Mouse (Mus musculus) left cerebral cortex, postnatal 36 days (tissue): ENCODE data around the gene Msgn1. TPM values are rescaled to one million over a fixed set of nuclear protein-coding genes. Genes with fewer than 3 reads are reported as not detected.

Source experiments
- DNase-seq, 2 experiments: peaks; one replicate each; pipeline ENCODE4 v3.0.0; 2021 to 2022; ENCODE audit warnings: low spot score in 2 of 2, mixed read lengths in 1 of 2
- intact Hi-C: fragments of 180-260 bp; cut with DNase I; formaldehyde crosslinking; loops from one replicate; pipeline ENCODE4 v1.15.1; 2025
- total RNA-seq, 2 experiments: library from RNA; stranded (reverse); gene quantifications; 2 replicates each; pipeline ENCODE4 v1.2.3; 2021

Msgn1 gene
- not detected for total RNA-seq

- DNase-seq = no peak
- intact Hi-C loops = no loop called here
Measured at GRCm38 (mm10) chr12:11208872-11209271, at the start of gene Msgn1. Gene Msgn1, minus strand, starts transcription at chr12:11208972.

- no peak for DNase-seq
- intact Hi-C loops = no loop called here
Measured at GRCm38 (mm10) chr12:11250322-11250721, 41.5 kb upstream of the Msgn1 start.

GRCm38 (mm10) chr12:11247460-11247859, 38.7 kb upstream of the Msgn1 start:
- intact Hi-C loops = no loop called here
- no peak for DNase-seq

- intact Hi-C loops = no loop called here
- no peak for DNase-seq
Measured at GRCm38 (mm10) chr12:11235996-11236395, 27.2 kb upstream of the Msgn1 start.

- intact Hi-C loops = no loop called here
- DNase-seq = no peak
Measured at GRCm38 (mm10) chr12:11230267-11230666, 21.5 kb upstream of the Msgn1 start.

GRCm38 (mm10) chr12:11226529-11227268, 17.9 kb upstream of the Msgn1 start:
- DNase-seq = no peak
- intact Hi-C loops = no loop called here

- intact Hi-C loops = no loop called here
- DNase-seq = no peak
Measured at GRCm38 (mm10) chr12:11226123-11226522, 17.4 kb upstream of the Msgn1 start.

- no peak for DNase-seq
- intact Hi-C loops = no loop called here
Measured at GRCm38 (mm10) chr12:11224722-11225121, 15.9 kb upstream of the Msgn1 start.

- intact Hi-C loops = no loop called here
- DNase-seq = no peak
Measured at GRCm38 (mm10) chr12:11223090-11223489, 14.3 kb upstream of the Msgn1 start.

- intact Hi-C loops = no loop called here
- no peak for DNase-seq
Measured at GRCm38 (mm10) chr12:11222566-11222965, 13.8 kb upstream of the Msgn1 start.

GRCm38 (mm10) chr12:11221524-11222330, 13.0 kb upstream of the Msgn1 start:
- intact Hi-C loops = no loop called here
- DNase-seq = peak in 1 of 2 experiments; percentile 5

GRCm38 (mm10) chr12:11217726-11218250, 9.0 kb upstream of the Msgn1 start:
- intact Hi-C loops = no loop called here
- no peak for DNase-seq

- no peak for DNase-seq
- intact Hi-C loops = no loop called here
Measured at GRCm38 (mm10) chr12:11216454-11216853, 7.7 kb upstream of the Msgn1 start.

GRCm38 (mm10) chr12:11215555-11215954, 6.8 kb upstream of the Msgn1 start:
- DNase-seq = no peak
- intact Hi-C loops = no loop called here

GRCm38 (mm10) chr12:11214776-11215175, 6.0 kb upstream of the Msgn1 start:
- no peak for DNase-seq
- intact Hi-C loops = no loop called here

GRCm38 (mm10) chr12:11212881-11213280, 4.1 kb upstream of the Msgn1 start:
- intact Hi-C loops = no loop called here
- DNase-seq = no peak

- intact Hi-C loops = no loop called here
Measured at GRCm38 (mm10) chr12:11210361-11210760, 1.6 kb upstream of the Msgn1 start.

GRCm38 (mm10) chr12:11209636-11210035, 864 bp upstream of the Msgn1 start:
- DNase-seq = no peak
- intact Hi-C loops = no loop called here

More at GRCm38 (mm10) chr12:11210361-11210760, 1.6 kb upstream of the Msgn1 start:
- DNase-seq = no peak

GRCm38 (mm10) chr12:11206321-11206720, 2.5 kb downstream of the Msgn1 start:
- intact Hi-C loops = no loop called here

More at GRCm38 (mm10) chr12:11206321-11206720, 2.5 kb downstream of the Msgn1 start:
- no peak for DNase-seq
